Mouse (Mus musculus): ENCODE measurements around the gene Fat3. TPM values are rescaled to one million over a fixed set of nuclear protein-coding genes. Genes with fewer than 3 reads are reported as not detected.

The Fat3 gene
- polyA plus RNA-seq, 1 experiment from 2014 or later = 11.7 TPM

- 71% methylated on average over 5 of the region's 5 CpGs for WGBS
- Histone ChIP-seq H3K36me3 (no peaks in the 10 kb centered on the region), H3K27me3 (no peaks in the 10 kb centered on the region), H3K4me3 (no peak overlapping the region), H3K9me3 (no peaks in the 10 kb centered on the region), H3K4me1 (peaks cover 4% of the 10 kb centered on the region; the same call in 1 of the 2 replicates), H3K4me2 (replicated peaks) (no peak overlapping the region), H3K27ac (replicated peaks) (no peak overlapping the region), H3K9ac (replicated peaks) (no peak overlapping the region)
- no peak for ATAC-seq (replicated peaks)
These were observed 639.7 kb downstream of the Fat3 start for GRCm38 (mm10) chr9:15861402-15861801.

Data from forebrain, embryonic 15.5 days (tissue).